Mouse (Mus musculus) midbrain, embryonic 14.5 days (tissue): Measurements from ENCODE around the gene Ric8a. TPM values are rescaled to one million over a fixed set of nuclear protein-coding genes. Genes with fewer than 3 reads are reported as not detected.

Experiments
- ATAC-seq: fragments of 200-750 bp; cut with Nextera tagmentation; 2 replicates; pipeline ENCODE4 v1.8.0; 2017; ENCODE audit warnings: moderate number of reproducible peaks, moderate library complexity; ENCODE audit not compliant: low FRiP score, low TSS enrichment
- DNase-seq: peaks from one replicate; pipeline ENCODE4 v3.0.0-alpha.2; 2015
- H3K27ac ChIP-seq: fragments of 300-500 bp; sonication (generic); replicated peaks from 2 replicates; pipeline ENCODE4 v1.5.1; 2014; ENCODE audit warnings: mild to moderate bottlenecking, low read depth, low read length, moderate library complexity
- H3K27me3 ChIP-seq: fragments of 300-500 bp; sonication (generic); 2 replicates; pipeline ENCODE4 v1.6.1; 2014; ENCODE audit warnings: low read length, control low read depth, mixed read lengths; ENCODE audit not compliant: control insufficient read depth, insufficient read depth
- H3K36me3 ChIP-seq: fragments of 300-500 bp; sonication (generic); 2 replicates; pipeline ENCODE4 v1.6.1; 2014; ENCODE audit warnings: low read length, control low read depth; ENCODE audit not compliant: control insufficient read depth, insufficient read depth
- H3K4me1 ChIP-seq: fragments of 300-500 bp; sonication (generic); 2 replicates; pipeline ENCODE4 v1.6.1; 2014; ENCODE audit warnings: mild to moderate bottlenecking, antibody characterized with exemption, low read length, control low read depth; ENCODE audit not compliant: control insufficient read depth, insufficient read depth
- H3K4me2 ChIP-seq: fragments of 300-500 bp; sonication (generic); 2 replicates; pipeline ENCODE4 v1.6.1; 2014; ENCODE audit warnings: mild to moderate bottlenecking, low read length, moderate library complexity
- H3K4me3 ChIP-seq: fragments of 300-500 bp; sonication (generic); replicated peaks from 2 replicates; pipeline ENCODE4 v1.5.1; 2014; ENCODE audit warnings: low read depth, low read length
- H3K9ac ChIP-seq: fragments of 300-500 bp; sonication (generic); replicated peaks from 2 replicates; pipeline ENCODE4 v1.6.1; 2014; ENCODE audit warnings: mild to moderate bottlenecking, low read length, moderate library complexity
- H3K9me3 ChIP-seq: fragments of 300-500 bp; sonication (generic); 2 replicates; pipeline ENCODE4 v1.6.1; 2016; ENCODE audit warnings: low read length, control low read depth, mixed read lengths; ENCODE audit not compliant: control insufficient read depth
- WGBS: fragments of 180-500 bp; shearing (Covaris S2); extraction: QIAGEN DNeasy Blood & Tissue Kit; methylation state at CpG from one replicate; pipeline ENCODE4 v1.1.7; 2014; 5-methylcytosine and 5-hydroxymethylcytosine counted together
- polyA plus RNA-seq: library from polyadenylated mRNA; unstranded; fragments of >200 nt; fragmentation: Nextera tagmentation; extraction: Ambion mirVana; gene quantifications from 2 replicates; pipeline ENCODE4 v1.2.1, GENCODE M21; 2014

The Ric8a gene
- polyA plus RNA-seq = 98.6 and 99.6 TPM in 2 replicates

GRCm38 (mm10) chr7:140856785-140857549 lies at the start of gene Ric8a:
TSS of gene Ric8a (plus strand) at chr7:140856957.
- H3K4me2 ChIP-seq = peak within 1 kb of the TSS; percentile 92
- no peaks in the 10 kb centered on the region for H3K27me3 ChIP-seq
- ATAC-seq (peak; percentile 78), DNase-seq (peak; percentile 87)
- H3K36me3 ChIP-seq = peaks cover 63% of the 10 kb centered on the region
- H3K9me3 ChIP-seq = no peaks in the 10 kb centered on the region
- peak within 1 kb of the TSS; percentile 90 for H3K9ac ChIP-seq
- H3K4me3 ChIP-seq = peak within 1 kb of the TSS; percentile 85
- H3K27ac ChIP-seq = peak within 1 kb of the TSS; percentile 91
- WGBS = under 1% methylated on average over 50 of the region's 50 CpGs
- H3K4me1 ChIP-seq = peaks cover 22% of the 10 kb centered on the region

GRCm38 (mm10) chr7:140810496-140810895 lies 46.3 kb upstream of the Ric8a start:
- H3K27me3 ChIP-seq = no peaks in the 10 kb centered on the region
- no peak for ATAC-seq
- no peaks in the 10 kb centered on the region for H3K9me3 ChIP-seq
- DNase-seq = no peak
- H3K9ac ChIP-seq = no peak overlapping the region
- H3K4me1 ChIP-seq = no peaks in the 10 kb centered on the region
- H3K4me2 ChIP-seq = no peak overlapping the region
- no peak overlapping the region for H3K4me3 ChIP-seq
- no peak overlapping the region for H3K27ac ChIP-seq
- 95% methylated on average over 6 of the region's 6 CpGs for WGBS
- H3K36me3 ChIP-seq = peaks cover 39% of the 10 kb centered on the region

- WGBS = 71% methylated on average over 13 of the region's 13 CpGs
- H3K9ac ChIP-seq = no peak overlapping the region
- ATAC-seq = no peak
- no peak overlapping the region for H3K4me2 ChIP-seq
- H3K36me3 ChIP-seq = peaks cover 41% of the 10 kb centered on the region
- no peak overlapping the region for H3K27ac ChIP-seq
- no peaks in the 10 kb centered on the region for H3K4me1 ChIP-seq
- no peak overlapping the region for H3K4me3 ChIP-seq
- no peaks in the 10 kb centered on the region for H3K9me3 ChIP-seq
- no peaks in the 10 kb centered on the region for H3K27me3 ChIP-seq
- DNase-seq = peak; percentile 13
Measured at GRCm38 (mm10) chr7:140811714-140812113, 45.0 kb upstream of the Ric8a start.

GRCm38 (mm10) chr7:140812850-140813249 lies 43.9 kb upstream of the Ric8a start:
- H3K36me3 ChIP-seq = peaks cover 44% of the 10 kb centered on the region
- no peak overlapping the region for H3K27ac ChIP-seq
- DNase-seq (no peak), ATAC-seq (no peak)
- H3K4me3 ChIP-seq = no peak overlapping the region
- no peak overlapping the region for H3K9ac ChIP-seq
- H3K9me3 ChIP-seq = no peaks in the 10 kb centered on the region
- H3K27me3 ChIP-seq = no peaks in the 10 kb centered on the region
- H3K4me2 ChIP-seq = no peak overlapping the region
- no peaks in the 10 kb centered on the region for H3K4me1 ChIP-seq
- WGBS = 91% methylated on average over 12 of the region's 12 CpGs

GRCm38 (mm10) chr7:140820173-140820572 lies 36.6 kb upstream of the Ric8a start:
- Histone ChIP-seq H3K9me3 (no peaks in the 10 kb centered on the region), H3K4me1 (peaks cover 9% of the 10 kb centered on the region; the same call in 1 of the 2 replicates), H3K4me3 (no peak overlapping the region), H3K27me3 (no peaks in the 10 kb centered on the region), H3K9ac (no peak overlapping the region), H3K36me3 (peaks cover 18% of the 10 kb centered on the region; the same call in 1 of the 2 replicates), H3K27ac (no peak overlapping the region), H3K4me2 (peak overlapping the region; percentile 39)
- DNase-seq (peak; percentile 26), ATAC-seq (no peak)
- 69% methylated on average over 4 of the region's 4 CpGs for WGBS

GRCm38 (mm10) chr7:140821305-140821652 lies 35.5 kb upstream of the Ric8a start:
- no peaks in the 10 kb centered on the region for H3K9me3 ChIP-seq
- peak overlapping the region; percentile 53 for H3K4me2 ChIP-seq
- 40% methylated on average over 5 of the region's 5 CpGs for WGBS
- no peaks in the 10 kb centered on the region for H3K27me3 ChIP-seq
- H3K4me1 ChIP-seq = peaks cover 9% of the 10 kb centered on the region; the same call in 1 of the 2 replicates
- peaks cover 18% of the 10 kb centered on the region; the same call in 1 of the 2 replicates for H3K36me3 ChIP-seq
- peak overlapping the region; percentile 58 for H3K4me3 ChIP-seq
- H3K9ac ChIP-seq = peak overlapping the region; percentile 68
- H3K27ac ChIP-seq = peak overlapping the region; percentile 85
- DNase-seq = no peak
- peak; percentile 57 for ATAC-seq

- ATAC-seq (peak; percentile 89), DNase-seq (peak; percentile 90)
- WGBS = under 1% methylated on average over 21 of the region's 21 CpGs
- Histone ChIP-seq H3K4me1 (peaks cover 9% of the 10 kb centered on the region; the same call in 1 of the 2 replicates), H3K4me2 (peak within 1 kb of the TSS; percentile 53), H3K4me3 (peak within 1 kb of the TSS; percentile 58), H3K27me3 (no peaks in the 10 kb centered on the region), H3K9me3 (no peaks in the 10 kb centered on the region), H3K36me3 (peaks cover 16% of the 10 kb centered on the region; the same call in 1 of the 2 replicates), H3K27ac (peak within 1 kb of the TSS; percentile 85), H3K9ac (peak within 1 kb of the TSS; percentile 68)
Measured at GRCm38 (mm10) chr7:140821653-140822329, 35.0 kb upstream of the Ric8a start, which contains the start of gene Zfp941. TSS of gene Zfp941 (minus strand) at chr7:140822178.

- ATAC-seq (no peak), DNase-seq (no peak)
- H3K4me3 ChIP-seq = no peak overlapping the region
- H3K27me3 ChIP-seq = no peaks in the 10 kb centered on the region
- peaks cover 9% of the 10 kb centered on the region; the same call in 1 of the 2 replicates for H3K4me1 ChIP-seq
- H3K9me3 ChIP-seq = no peaks in the 10 kb centered on the region
- H3K4me2 ChIP-seq = no peak overlapping the region
- H3K36me3 ChIP-seq = peaks cover 8% of the 10 kb centered on the region; the same call in 1 of the 2 replicates
- H3K9ac ChIP-seq = no peak overlapping the region
- 97% methylated on average over 4 of the region's 4 CpGs for WGBS
- no peak overlapping the region for H3K27ac ChIP-seq
Measured at GRCm38 (mm10) chr7:140822731-140823130, 34.0 kb upstream of the Ric8a start.
